Comparison of ENCODE assay signal across 22 mouse cellular contexts in genomic region chr8:128210761-128211160, GRCm38 (mm10).
DNase-seq lines count a peak whose midpoint lies in the region; ATAC-seq and TF ChIP-seq lines count a peak whose summit lies in the region.
"Had no signal": no experiment of that assay in that cellular context is flagged by ENCODE, and none has a peak within 500 bp of the region (broad histone marks: within the 10 kb centered on the region; RNA-seq: fewer than 3 reads in every experiment).

No protein-coding gene starts in this region.

- peak; percentile 43 for DNase-seq in liver, adult 2 months (ENCODE audit: extremely low read depth, low read depth, low spot score)
- no peak for DNase-seq in liver, postnatal 0 days
- peak; percentile 10 for DNase-seq in adipocyte (ENCODE audit: low spot score)
- DNase-seq in heart, adult 8-10 months (ENCODE audit: low spot score), result peak; percentile 21
- no peak for DNase-seq in layer of hippocampus, postnatal 10 days (ENCODE audit: low spot score in 2 of 2)
- no peak for DNase-seq in cerebellum, adult 9-11 months
- DNase-seq: adrenal gland, postnatal 10 days; cerebellum, postnatal 25 days; embryo, embryonic 11 days; gastrocnemius, postnatal 25 days; kidney, adult 18-20 months; kidney, postnatal 10 days; liver, embryonic 13.5 days; lung, postnatal 10 days; right cerebral cortex, postnatal 4 days; thymus, postnatal 4 days had no signal

- H3K79me2 ChIP-seq in liver, adult 2 months (ENCODE audit: control insufficient read depth, insufficient read depth, low read length), result no peaks in the 10 kb centered on the region

- TF ChIP-seq EP300 in liver, postnatal 0 days (IDR thresholded peaks at IDR 0.05; ENCODE audit: low read depth), result no peak

- H3K27ac ChIP-seq in liver, adult 2 months (replicated peaks; ENCODE audit: insufficient read depth, low read depth, low read length), result no peak overlapping the region
- H3K27ac ChIP-seq in liver, postnatal 0 days (ENCODE audit: low read depth), result no peak overlapping the region
- H3K27ac ChIP-seq in heart, embryonic 16.5 days (ENCODE audit: low read length), result peak overlapping the region; percentile 46
- H3K27ac ChIP-seq: forebrain, embryonic 12.5 days; liver, embryonic 13.5 days; midbrain, embryonic 13.5 days; neural tube, embryonic 12.5 days had no signal

- no peaks in the 10 kb centered on the region for H3K36me3 ChIP-seq in liver, adult 2 months (ENCODE audit: control insufficient read depth, insufficient read depth, low read length)
- no peaks in the 10 kb centered on the region for H3K36me3 ChIP-seq in liver, postnatal 0 days (replicated peaks; ENCODE audit: insufficient read depth, low read length)
- H3K36me3 ChIP-seq in heart, embryonic 16.5 days (ENCODE audit: control insufficient read depth, insufficient read depth), result no peaks in the 10 kb centered on the region
- H3K36me3 ChIP-seq: forebrain, embryonic 12.5 days; liver, embryonic 13.5 days; midbrain, embryonic 13.5 days; neural tube, embryonic 12.5 days had no signal

- no peak overlapping the region for H3K4me2 ChIP-seq in liver, postnatal 0 days (ENCODE audit: low read depth, low read length)
- H3K4me2 ChIP-seq in heart, embryonic 16.5 days (ENCODE audit: low read depth, low read length), result no peak overlapping the region
- H3K4me2 ChIP-seq: forebrain, embryonic 12.5 days; liver, embryonic 13.5 days; midbrain, embryonic 13.5 days; neural tube, embryonic 12.5 days had no signal

- H3K9ac ChIP-seq in liver, adult 2 months (ENCODE audit: low read depth, low read length), result no peak overlapping the region
- H3K9ac ChIP-seq in liver, postnatal 0 days (replicated peaks), result no peak overlapping the region
- no peak overlapping the region for H3K9ac ChIP-seq in heart, embryonic 16.5 days (ENCODE audit: low read length)
- H3K9ac ChIP-seq: forebrain, embryonic 12.5 days; liver, embryonic 13.5 days; midbrain, embryonic 13.5 days; neural tube, embryonic 12.5 days had no signal

- TF ChIP-seq CTCF in liver, adult 2 months (IDR thresholded peaks at IDR 0.05; ENCODE audit: low read depth, low read length), result no peak
- TF ChIP-seq CTCF in liver, postnatal 0 days (IDR thresholded peaks at IDR 0.05; ENCODE audit: low read depth), result no peak

- no peak for ATAC-seq in liver, postnatal 0 days
- no peak for ATAC-seq in heart, embryonic 16.5 days (replicated peaks; ENCODE audit: extremely low read depth, insufficient read depth, low FRiP score)
- ATAC-seq in inflammation-experienced regulatory T-cells, adult 6 months, result no peak
- ATAC-seq: hindbrain, embryonic 16.5 days; midbrain, embryonic 13.5 days had no signal

- no peak for TF ChIP-seq POLR2A in liver, adult 2 months (IDR thresholded peaks at IDR 0.05; ENCODE audit: extremely low read depth, insufficient read depth, low read length)

- no peak overlapping the region for H3K4me3 ChIP-seq in liver, adult 2 months (ENCODE audit: insufficient read depth, low read depth, low read length)
- H3K4me3 ChIP-seq in liver, postnatal 0 days (ENCODE audit: low read depth, low read length), result no peak overlapping the region
- H3K4me3 ChIP-seq in heart, embryonic 16.5 days (ENCODE audit: low read length), result no peak overlapping the region
- H3K4me3 ChIP-seq: forebrain, embryonic 12.5 days; liver, embryonic 13.5 days; midbrain, embryonic 13.5 days; neural tube, embryonic 12.5 days had no signal

- 82% methylated on average over 5 of the region's 5 CpGs for WGBS in liver, adult 2 months
- WGBS in liver, postnatal 0 days (ENCODE audit: insufficient replicate concordance), result 74% methylated on average over 5 of the region's 5 CpGs
- 65% methylated on average over 5 of the region's 5 CpGs for WGBS in heart, embryonic 16.5 days

- H3K27me3 ChIP-seq in liver, adult 2 months (ENCODE audit: control insufficient read depth, insufficient read depth, low read length), result no peaks in the 10 kb centered on the region
- no peaks in the 10 kb centered on the region for H3K27me3 ChIP-seq in liver, postnatal 0 days (ENCODE audit: insufficient read depth, low read length)
- H3K27me3 ChIP-seq in heart, embryonic 16.5 days (ENCODE audit: control insufficient read depth, insufficient read depth, low read length), result no peaks in the 10 kb centered on the region
- H3K27me3 ChIP-seq: forebrain, embryonic 12.5 days; liver, embryonic 13.5 days; midbrain, embryonic 13.5 days; neural tube, embryonic 12.5 days had no signal

- H3K9me3 ChIP-seq in liver, postnatal 0 days (ENCODE audit: low read length), result no peaks in the 10 kb centered on the region
- no peaks in the 10 kb centered on the region for H3K9me3 ChIP-seq in heart, embryonic 16.5 days (replicated peaks; ENCODE audit: control insufficient read depth, low read length)
- H3K9me3 ChIP-seq: forebrain, embryonic 12.5 days; liver, embryonic 13.5 days; midbrain, embryonic 13.5 days; neural tube, embryonic 12.5 days had no signal

- H3K4me1 ChIP-seq in liver, adult 2 months (ENCODE audit: control insufficient read depth, insufficient read depth, low read length), result peaks cover 6% of the 10 kb centered on the region
- no peaks in the 10 kb centered on the region for H3K4me1 ChIP-seq in liver, postnatal 0 days (ENCODE audit: insufficient read depth)
- peaks cover 17% of the 10 kb centered on the region for H3K4me1 ChIP-seq in heart, embryonic 16.5 days (ENCODE audit: control insufficient read depth, insufficient read depth, low read length)
- H3K4me1 ChIP-seq: forebrain, embryonic 12.5 days; liver, embryonic 13.5 days; midbrain, embryonic 13.5 days; neural tube, embryonic 12.5 days had no signal

Comparison
In these comparisons a context has a peak if more than half of its experiments do, and no peak if none do; other contexts are left out.
1. DNase-seq: peak in liver, adult 2 months (single experiment), adipocyte (single experiment) and heart, adult 8-10 months (single experiment); none in liver, postnatal 0 days (single experiment), layer of hippocampus, postnatal 10 days (0 of 2) and cerebellum, adult 9-11 months (single experiment).